Mouse (Mus musculus) gastrocnemius, postnatal 25 days (tissue): Measurements from ENCODE around the gene Actn4. TPM values are rescaled to one million over a fixed set of nuclear protein-coding genes. Genes with fewer than 3 reads are reported as not detected.

Experiments
- DNase-seq: peaks from one replicate; pipeline ENCODE4 v3.0.0; 2022
- total RNA-seq, 2 experiments: library from RNA; stranded (reverse); gene quantifications; 1 replicate in 1 of 2; 2 replicates in 1 of 2; pipeline ENCODE4 v1.2.3; 2021

The Actn4 gene
- total RNA-seq, 2 experiments from 2014 or later: 36.7 to 45.8 TPM

GRCm38 (mm10) chr7:28924802-28925201, 37.3 kb downstream of the Actn4 start:
- no peak for DNase-seq

GRCm38 (mm10) chr7:28923865-28924291, 38.3 kb downstream of the Actn4 start:
- peak; percentile 35 for DNase-seq

DNA sequence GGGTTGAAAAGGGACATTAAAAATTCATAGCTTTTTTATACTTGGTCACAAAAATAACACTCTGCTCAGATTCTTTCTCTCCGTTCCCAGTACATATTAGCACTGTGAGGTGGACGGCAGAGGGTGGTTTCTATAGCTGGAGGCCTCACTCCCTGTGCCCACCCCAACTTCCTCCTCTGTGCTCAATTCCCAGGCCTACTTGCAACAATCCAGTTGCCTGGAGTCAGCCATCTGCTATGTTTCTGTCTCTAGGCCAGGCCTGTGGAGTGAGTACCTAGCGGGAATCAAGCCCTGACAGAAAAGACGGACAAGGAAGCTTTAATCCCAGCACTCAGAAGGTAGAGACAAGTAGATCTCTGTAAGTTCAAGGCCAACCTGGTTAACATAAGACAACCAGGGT, 39.5 kb downstream of the Actn4 start:
- DNase-seq: no peak

DNA sequence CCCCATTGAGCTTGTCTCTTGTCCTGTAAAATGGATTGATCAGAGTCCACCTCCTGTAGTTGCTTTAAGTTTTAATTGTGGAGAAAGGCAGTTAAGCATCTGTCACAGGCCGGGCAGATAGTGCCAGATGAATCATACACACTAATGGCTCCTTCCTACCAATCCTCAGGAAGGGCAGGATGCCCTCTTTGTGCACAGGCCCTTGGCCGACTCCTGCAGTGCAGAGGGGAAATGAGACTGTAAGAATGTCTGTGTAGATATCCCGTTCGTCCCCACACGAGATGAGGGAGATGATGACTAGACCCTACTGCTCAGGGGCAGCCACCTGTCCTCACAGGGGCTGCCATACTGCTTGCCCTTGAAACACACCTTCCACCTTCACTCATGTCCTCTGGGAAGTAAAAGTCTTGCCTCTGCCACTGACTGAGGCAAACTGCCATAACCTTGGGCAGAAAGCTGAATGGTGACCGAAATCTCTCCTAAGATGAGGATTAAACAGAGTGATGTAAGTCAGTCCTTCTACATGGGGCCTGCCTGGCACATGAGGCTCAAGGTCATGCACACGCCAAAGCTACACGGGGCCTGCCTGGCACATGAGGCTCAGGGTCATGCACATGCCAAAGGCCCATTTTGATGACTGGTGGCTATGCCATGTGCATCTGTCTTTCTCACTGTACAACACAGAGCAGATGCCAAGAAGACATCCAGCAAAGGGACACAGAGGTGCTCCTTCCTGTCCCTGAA, 40.2 kb downstream of the Actn4 start:
- DNase-seq: no peak

GRCm38 (mm10) chr7:28921178-28921577, 41.0 kb downstream of the Actn4 start:
- DNase-seq: no peak

DNA sequence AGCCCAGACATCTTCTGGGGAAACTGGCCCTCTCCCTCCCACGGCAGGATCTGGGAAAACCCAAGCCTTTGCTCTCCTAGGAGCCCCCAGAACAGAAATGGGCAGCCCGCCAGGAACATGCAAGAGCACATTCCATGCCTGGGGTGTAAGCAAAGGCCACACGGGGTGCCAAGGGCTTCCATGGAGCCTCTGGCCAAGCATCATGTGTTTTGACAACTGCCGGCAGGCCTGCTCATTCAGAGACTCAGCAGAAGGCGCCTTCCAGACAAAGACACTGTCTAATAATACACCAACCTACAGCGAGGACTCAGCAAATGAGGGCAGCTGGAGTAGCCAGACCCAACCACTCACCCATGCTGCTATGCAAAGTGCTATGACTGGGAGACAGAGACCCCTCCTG, 42.3 kb downstream of the Actn4 start:
- DNase-seq: peak; percentile 79

- no peak for DNase-seq
These were observed 43.6 kb downstream of the Actn4 start for GRCm38 (mm10) chr7:28918540-28918939.

DNA sequence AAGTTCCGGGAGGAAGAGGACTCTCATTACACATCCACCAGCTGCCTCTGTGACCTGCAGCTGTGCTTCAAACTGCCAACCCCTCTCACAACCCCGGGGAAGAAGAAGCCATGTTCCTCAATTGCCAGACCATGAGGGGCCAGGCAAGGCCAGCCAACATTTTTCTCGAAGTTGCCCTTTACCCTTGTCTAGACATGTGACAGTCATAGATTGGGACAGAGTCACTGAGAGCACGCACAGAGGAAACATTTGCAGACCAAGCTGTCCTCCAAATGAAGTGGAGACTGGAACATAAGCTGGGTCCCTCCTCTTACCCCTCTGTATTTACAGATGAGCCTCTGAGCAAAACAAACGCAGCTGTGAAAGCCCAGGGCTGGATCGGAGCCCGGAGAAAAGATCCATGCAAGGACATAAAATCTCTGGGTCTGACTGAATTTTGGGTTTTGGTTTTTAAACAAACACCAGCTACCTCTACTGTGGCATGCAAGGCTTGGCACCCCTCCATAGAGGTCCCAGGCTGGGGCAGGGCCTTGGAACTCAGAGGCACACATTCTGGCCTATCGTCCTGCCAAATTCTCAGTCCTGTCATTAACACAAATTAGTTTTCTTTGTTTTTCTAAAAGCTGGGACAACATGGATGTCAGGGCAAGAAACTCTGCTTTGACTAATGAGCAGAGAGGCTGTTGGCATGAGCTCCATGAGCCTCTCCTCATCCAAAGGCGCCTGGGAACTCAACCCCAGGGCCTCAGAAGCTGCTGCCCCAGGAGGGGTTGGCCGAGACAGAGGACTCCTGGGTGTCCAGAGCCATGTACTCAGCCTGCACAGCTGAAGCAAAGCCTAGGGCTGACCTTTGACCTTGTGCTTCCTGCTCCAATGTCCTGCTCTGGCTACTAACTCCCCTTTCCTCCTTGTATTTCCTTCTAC, 44.4 kb downstream of the Actn4 start:
- DNase-seq: peak; percentile 74

DNA sequence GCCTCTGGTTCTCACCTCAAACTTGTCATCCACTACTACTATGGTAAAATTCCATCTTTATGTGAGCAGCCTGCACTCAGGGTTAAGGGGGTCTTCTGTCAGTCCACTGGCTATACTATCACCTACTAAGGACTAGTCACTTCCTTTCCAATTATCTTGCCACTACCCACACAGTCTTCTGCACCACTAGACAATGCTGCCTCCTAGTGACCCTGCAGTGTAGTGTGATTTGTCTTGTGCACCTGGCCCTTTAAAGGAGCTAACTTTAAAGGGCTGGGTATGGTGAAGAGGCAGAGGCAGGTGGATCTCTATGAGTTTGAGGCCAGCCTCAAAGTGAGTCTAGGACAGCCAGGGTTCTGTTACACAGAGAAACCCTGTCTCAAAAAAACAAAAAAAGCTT, 45.6 kb downstream of the Actn4 start:
- no peak for DNase-seq

- no peak for DNase-seq
These were observed 49.0 kb downstream of the Actn4 start for GRCm38 (mm10) chr7:28913171-28913570.

- DNase-seq: peak; percentile 76
These were observed 50.5 kb downstream of the Actn4 start for GRCm38 (mm10) chr7:28911632-28912031.

GRCm38 (mm10) chr7:28907195-28907594, 54.9 kb downstream of the Actn4 start:
- no peak for DNase-seq

GRCm38 (mm10) chr7:28903778-28904177, 58.4 kb downstream of the Actn4 start:
- DNase-seq: no peak

DNA sequence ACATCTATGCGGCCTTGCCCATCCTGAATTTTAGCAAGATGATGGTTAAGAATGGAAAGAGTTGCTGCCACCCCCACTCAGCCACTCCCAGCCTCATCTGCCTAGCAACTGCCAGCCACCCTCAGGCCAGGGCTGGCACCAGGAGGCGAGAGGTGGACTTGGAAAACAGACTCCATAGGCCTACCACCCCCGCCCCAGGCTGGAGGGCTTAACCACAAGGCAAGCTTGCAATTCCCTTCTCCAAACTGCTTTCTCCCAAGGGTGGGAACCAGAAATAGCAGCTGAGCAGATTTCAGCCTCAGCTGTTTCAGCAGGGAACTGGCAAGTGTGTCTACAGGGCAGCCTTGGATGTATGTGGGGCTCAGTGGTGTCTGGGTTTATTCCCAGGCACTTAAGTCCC, 59.3 kb downstream of the Actn4 start:
- no peak for DNase-seq

- DNase-seq: no peak
These were observed 60.0 kb downstream of the Actn4 start for GRCm38 (mm10) chr7:28902180-28902579.

DNA sequence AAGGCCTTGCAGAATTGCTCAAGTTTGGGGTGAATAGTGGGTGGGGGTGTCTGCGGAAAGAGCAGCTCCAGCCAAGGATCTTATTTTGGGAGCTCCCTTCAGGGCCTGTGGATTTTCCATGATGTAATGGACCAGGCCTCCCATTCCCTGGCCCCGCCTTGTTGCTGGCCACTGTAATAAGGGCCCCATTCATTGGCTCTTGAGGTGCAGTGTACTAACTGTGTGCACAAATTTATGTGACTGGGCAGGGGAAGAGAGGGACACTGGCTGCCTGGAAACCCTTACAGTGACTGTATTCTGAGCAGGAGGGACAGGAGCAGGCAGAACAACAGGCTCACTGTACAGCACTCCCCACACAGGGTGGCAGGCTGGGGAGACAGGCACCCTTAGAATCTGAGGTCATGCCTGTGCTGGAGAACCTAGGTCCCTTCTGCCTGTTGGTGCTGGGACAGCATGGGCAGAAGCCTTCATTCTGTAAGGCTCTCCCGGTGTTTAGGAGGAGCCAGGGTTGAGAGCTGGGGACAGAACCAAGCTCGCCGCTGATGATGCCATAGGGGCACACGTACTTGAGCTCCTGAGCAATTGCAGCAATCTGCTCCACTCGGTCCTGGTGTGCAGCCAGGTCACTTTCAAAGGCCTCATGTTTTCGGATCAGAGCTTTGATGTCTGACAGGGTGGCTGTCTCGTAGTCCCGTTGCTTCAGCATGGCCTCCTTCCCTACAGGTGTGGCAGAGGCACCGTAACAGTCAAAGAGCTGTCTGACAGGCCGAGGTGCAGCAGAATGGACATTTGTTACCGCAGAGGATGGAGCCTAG, 60.6 kb downstream of the Actn4 start:
- DNase-seq: peak; percentile 42

GRCm38 (mm10) chr7:28899972-28900371, 62.2 kb downstream of the Actn4 start:
- DNase-seq: no peak

GRCm38 (mm10) chr7:28897661-28898060, 64.5 kb downstream of the Actn4 start:
- DNase-seq: no peak

DNA sequence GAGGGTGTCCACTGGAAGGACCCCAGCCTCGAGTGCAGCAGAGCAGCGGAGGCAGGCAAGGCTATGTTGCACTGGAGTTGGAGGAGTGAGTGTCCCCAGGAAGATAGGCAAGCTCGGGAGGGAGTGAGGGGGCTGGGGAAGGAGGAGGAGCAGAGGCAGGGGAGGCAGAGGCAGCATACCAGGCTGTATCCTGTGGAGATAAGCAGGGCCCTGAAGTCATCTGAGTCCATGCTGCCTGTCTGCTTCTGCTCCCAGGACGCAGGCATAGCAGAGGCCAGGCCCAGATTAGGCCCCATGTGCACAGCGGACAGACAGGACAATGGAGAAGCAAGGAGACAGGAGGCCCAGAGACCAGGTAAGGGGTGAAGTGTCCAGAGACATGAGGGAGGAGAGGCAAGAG, 67.2 kb downstream of the Actn4 start:
- DNase-seq: no peak

DNA sequence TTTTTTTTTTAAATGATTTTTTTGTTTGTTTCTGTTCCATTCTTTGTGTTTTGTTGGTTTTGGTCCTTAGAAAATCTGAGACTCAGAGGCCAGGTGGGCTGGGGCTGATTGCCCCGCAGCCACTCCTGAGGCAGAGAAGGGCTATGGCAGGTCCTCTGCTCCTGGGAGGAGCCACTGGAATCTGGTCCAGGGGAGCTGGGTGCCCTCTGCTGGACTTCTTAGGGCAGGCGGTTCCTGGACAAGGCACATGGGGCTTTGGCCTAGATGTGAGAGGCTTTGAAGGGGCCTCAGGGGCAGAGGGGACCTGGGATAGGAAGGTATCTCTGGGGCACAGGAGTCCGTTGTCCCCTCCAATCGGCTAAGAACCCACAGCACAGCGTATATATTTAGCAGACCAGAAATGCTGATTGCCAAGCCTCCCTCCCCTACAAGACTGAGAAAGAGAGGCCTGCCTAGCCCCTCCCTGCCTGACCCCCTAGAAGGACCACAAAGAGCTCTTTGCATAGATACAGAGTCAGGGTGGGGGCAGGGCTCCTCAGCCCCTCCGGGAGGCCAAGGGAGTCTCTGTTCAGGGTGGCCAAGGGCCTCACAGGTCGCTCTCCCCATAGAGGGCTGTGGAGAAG, 68.4 kb downstream of the Actn4 start:
- DNase-seq: no peak

- DNase-seq: no peak
These were observed 69.5 kb downstream of the Actn4 start for GRCm38 (mm10) chr7:28892601-28893000.

GRCm38 (mm10) chr7:28888701-28889161, 73.4 kb downstream of the Actn4 start:
- no peak for DNase-seq
